Mouse (Mus musculus) brain, embryonic 14.5 days (tissue): ENCODE measurements at regions not wholly inside any gene's neighbourhood (a gene's known extent, or its start where the extent isn't known, plus 50 kb on each side); places are given as distances from the start of the nearest gene placed in this dataset.

Source experiments
- CTCF ChIP-seq: fragments of 200-500 bp; IDR thresholded peaks from 2 replicates; pipeline ENCODE4 v1.5.1; 2012; ENCODE audit warnings: inconsistent platforms, mild to moderate bottlenecking, moderate library complexity, borderline replicate concordance; ENCODE audit not compliant: insufficient read depth, insufficient read length; ENCODE audit errors: extremely low read depth
- POLR2A ChIP-seq: fragments of 200-500 bp; IDR thresholded peaks from 2 replicates; pipeline ENCODE4 v1.6.1; 2012; ENCODE audit warnings: mild to moderate bottlenecking, inconsistent platforms, borderline replicate concordance; ENCODE audit not compliant: poor library complexity, insufficient read depth, insufficient read length, severe bottlenecking; ENCODE audit errors: extremely low read depth

GRCm38 (mm10) chr1:92271676-92272291, 76.3 kb upstream of the Hdac4 start:
- TF ChIP-seq CTCF (no peak), POLR2A (no peak)
